Mouse (Mus musculus) cortical plate, adult 2 months (tissue): ENCODE results near the gene Aph1a. TPM values are rescaled to one million over a fixed set of nuclear protein-coding genes. Genes with fewer than 3 reads are reported as not detected.

Source experiments
- H3K27ac ChIP-seq: fragments of 200-500 bp; 2 replicates; pipeline ENCODE4 v1.5.1; 2012; ENCODE audit warnings: low read length, control low read depth, inconsistent platforms; ENCODE audit not compliant: insufficient read depth
- H3K4me1 ChIP-seq: fragments of 200-500 bp; 2 replicates; pipeline ENCODE4 v1.6.1; 2011; ENCODE audit warnings: low read length; ENCODE audit not compliant: control insufficient read depth, insufficient read depth
- H3K4me3 ChIP-seq: fragments of 200-500 bp; 2 replicates; pipeline ENCODE4 v1.5.1; 2011; ENCODE audit warnings: mild to moderate bottlenecking, low read length, control low read depth; ENCODE audit not compliant: insufficient read depth
- CTCF ChIP-seq: fragments of 200-500 bp; IDR thresholded peaks from 2 replicates; pipeline ENCODE4 v1.5.1; 2011; ENCODE audit warnings: mild to moderate bottlenecking, control low read depth, low read length; ENCODE audit not compliant: insufficient read depth; ENCODE audit errors: extremely low read depth
- POLR2A ChIP-seq: fragments of 200-500 bp; IDR thresholded peaks from 2 replicates; pipeline ENCODE4 v1.6.1; 2011; ENCODE audit warnings: mild to moderate bottlenecking, low read length, control low read depth; ENCODE audit not compliant: insufficient read depth; ENCODE audit errors: extremely low read depth
- polyA plus RNA-seq: library from polyadenylated mRNA; depleted of rRNA; stranded (reverse); fragments of >200 nt; gene quantifications from 2 replicates; pipeline ENCODE4 v1.2.3, GENCODE M21; 2012

The Aph1a gene
- polyA plus RNA-seq, 1 experiment: 68.6 TPM

DNA sequence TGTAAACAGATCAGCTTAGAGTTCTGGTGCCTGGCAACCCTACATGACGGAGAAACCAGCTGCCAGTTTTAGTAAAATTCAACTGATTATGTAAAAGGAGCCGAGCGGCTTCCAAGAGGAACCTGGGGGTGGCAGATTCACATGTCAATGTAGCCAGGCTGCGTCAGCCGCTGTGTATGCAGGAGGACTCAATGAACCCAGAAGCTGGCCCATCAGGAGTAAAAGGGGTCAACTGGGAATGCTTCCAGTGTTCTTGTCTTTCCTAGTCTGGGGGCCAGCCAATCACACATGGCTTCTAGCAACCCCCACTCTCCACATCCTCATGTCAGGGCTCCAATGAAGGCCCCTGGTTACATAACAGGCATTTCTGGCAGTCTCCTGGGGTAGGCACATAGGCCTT is 28.7 kb upstream of the Aph1a start:
- H3K27ac ChIP-seq: peak overlapping the region; percentile 95
- H3K4me1 ChIP-seq: peaks cover 4% of the 10 kb centered on the region
- TF ChIP-seq CTCF: no peak
- no peak for TF ChIP-seq POLR2A
- no peak overlapping the region for H3K4me3 ChIP-seq

- Histone ChIP-seq H3K4me1 (peaks cover 4% of the 10 kb centered on the region), H3K27ac (peak overlapping the region; percentile 95), H3K4me3 (no peak overlapping the region)
- TF ChIP-seq CTCF (no peak), POLR2A (no peak)
Measured at GRCm38 (mm10) chr3:95865571-95865970, 28.2 kb upstream of the Aph1a start.

GRCm38 (mm10) chr3:95866071-95866470 is 27.7 kb upstream of the Aph1a start:
- Histone ChIP-seq H3K27ac (no peak overlapping the region), H3K4me3 (no peak overlapping the region)
- TF ChIP-seq CTCF (no peak), POLR2A (no peak)

GRCm38 (mm10) chr3:95867408-95867807 is 26.4 kb upstream of the Aph1a start:
- TF ChIP-seq CTCF (no peak), POLR2A (no peak)
- H3K4me1 ChIP-seq: peaks cover 4% of the 10 kb centered on the region
- no peak overlapping the region for H3K4me3 ChIP-seq
- H3K27ac ChIP-seq: no peak overlapping the region

More at GRCm38 (mm10) chr3:95866071-95866470, 27.7 kb upstream of the Aph1a start:
- peaks cover 4% of the 10 kb centered on the region for H3K4me1 ChIP-seq

- no peaks in the 10 kb centered on the region; the same call in 1 of the 2 replicates for H3K4me1 ChIP-seq
- no peak overlapping the region for H3K27ac ChIP-seq
- no peak for TF ChIP-seq CTCF
- TF ChIP-seq POLR2A: no peak
- peak overlapping the region; percentile 41 for H3K4me3 ChIP-seq
Measured at GRCm38 (mm10) chr3:95870976-95871375, 22.8 kb upstream of the Aph1a start.

DNA sequence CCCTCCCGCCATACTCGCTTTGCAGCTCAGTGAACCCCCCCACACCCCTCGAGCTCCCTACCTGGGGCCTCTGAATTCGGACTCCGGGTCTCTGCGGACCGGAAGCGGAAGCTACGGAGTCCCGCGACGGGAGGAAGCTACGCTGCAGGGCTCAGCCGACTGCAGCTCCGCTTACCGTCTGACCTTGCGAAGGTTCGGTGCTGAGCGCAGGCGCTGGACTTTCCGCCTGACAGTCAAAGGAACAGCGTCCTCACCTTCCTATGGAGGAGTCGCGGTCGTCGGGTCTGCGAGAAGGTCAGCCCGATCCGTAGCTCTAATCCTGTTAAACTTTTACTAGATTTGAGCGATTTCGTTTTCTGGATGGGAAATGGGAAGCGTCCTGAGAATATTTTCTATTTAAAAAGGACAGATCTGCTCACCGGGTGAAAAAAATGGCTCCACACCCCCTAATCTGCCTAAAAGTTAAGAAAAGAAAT is 22.3 kb upstream of the Aph1a start, which contains the start of gene Mrps21:
TSS of gene Mrps21 (minus strand) at position 128 of the 476 bp plus-strand sequence.
- peak within 1 kb of the TSS; percentile 41 for H3K4me3 ChIP-seq
- no peak within 1 kb of the TSS for H3K27ac ChIP-seq
- TF ChIP-seq CTCF (no peak), POLR2A (peak; percentile 86)
- no peaks in the 10 kb centered on the region; the same call in 1 of the 2 replicates for H3K4me1 ChIP-seq

DNA sequence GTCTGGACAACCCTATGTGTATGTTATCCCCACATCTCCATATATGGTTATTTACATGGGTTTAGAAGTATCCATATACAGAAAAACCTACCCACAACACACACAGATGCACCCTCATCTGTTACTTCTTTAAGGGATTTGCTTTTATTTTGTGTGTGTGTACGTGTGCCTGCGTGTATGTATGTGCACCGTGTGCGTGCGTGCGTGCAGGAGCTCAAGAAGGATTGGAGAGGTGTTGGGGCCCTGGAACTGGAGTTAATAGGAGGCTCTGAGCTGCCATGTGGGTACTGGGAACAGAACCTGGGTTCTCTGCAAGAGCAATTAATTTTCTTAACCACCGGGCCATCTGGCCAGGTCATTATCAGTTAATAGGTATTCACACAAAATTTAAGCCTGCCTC is 21.7 kb upstream of the Aph1a start:
- no peak overlapping the region for H3K27ac ChIP-seq
- peak overlapping the region; percentile 41 for H3K4me3 ChIP-seq
- TF ChIP-seq CTCF (no peak), POLR2A (no peak)
- no peaks in the 10 kb centered on the region; the same call in 1 of the 2 replicates for H3K4me1 ChIP-seq

- Histone ChIP-seq H3K4me1 (peaks cover 1% of the 10 kb centered on the region; the same call in 1 of the 2 replicates), H3K4me3 (no peak overlapping the region), H3K27ac (no peak overlapping the region)
- TF ChIP-seq POLR2A (no peak), CTCF (no peak)
Measured at GRCm38 (mm10) chr3:95879063-95879462, 14.7 kb upstream of the Aph1a start.

GRCm38 (mm10) chr3:95881979-95882815 is 11.6 kb upstream of the Aph1a start, which contains the start of gene Ciart:
TSS of gene Ciart (minus strand) at chr3:95882251.
- Histone ChIP-seq H3K4me1 (peaks cover 1% of the 10 kb centered on the region; the same call in 1 of the 2 replicates), H3K4me3 (peak within 1 kb of the TSS; percentile 88), H3K27ac (peak within 1 kb of the TSS; percentile 75)
- TF ChIP-seq POLR2A (peak; percentile 86), CTCF (no peak)
